Mouse (Mus musculus) lung, embryonic 16.5 days (tissue): ENCODE data around the gene Fam13c. TPM values are rescaled to one million over a fixed set of nuclear protein-coding genes. Genes with fewer than 3 reads are reported as not detected.
A peak's percentile ranks its signal among the peaks of the same experiment; 100 is the strongest.

Experiments used
- ATAC-seq: fragments of 200-750 bp; cut with Nextera tagmentation; 2 replicates; pipeline ENCODE4 v1.8.0; 2017; ENCODE audit warnings: low read depth, mild to moderate bottlenecking, moderate library complexity
- H3K27ac ChIP-seq: fragments of 300-500 bp; sonication (generic); 2 replicates; pipeline ENCODE4 v1.5.1; 2014; ENCODE audit warnings: mild to moderate bottlenecking, control low read depth, low read length
- H3K27me3 ChIP-seq: fragments of 300-500 bp; sonication (generic); 2 replicates; pipeline ENCODE4 v1.6.1; 2014; ENCODE audit warnings: low read depth, low read length, mixed read lengths; ENCODE audit not compliant: control insufficient read depth, insufficient read depth
- H3K36me3 ChIP-seq: fragments of 300-500 bp; sonication (generic); 2 replicates; pipeline ENCODE4 v1.6.1; 2014; ENCODE audit warnings: low read length; ENCODE audit not compliant: control insufficient read depth, insufficient read depth
- H3K4me1 ChIP-seq: fragments of 300-500 bp; sonication (generic); replicated peaks from 2 replicates; pipeline ENCODE4 v1.6.1; 2014; ENCODE audit warnings: low read length, mixed read lengths; ENCODE audit not compliant: control insufficient read depth, insufficient read depth
- H3K4me2 ChIP-seq: fragments of 300-500 bp; sonication (generic); 2 replicates; pipeline ENCODE4 v1.6.1; 2014; ENCODE audit warnings: low read depth, low read length, control low read depth
- H3K4me3 ChIP-seq: fragments of 300-500 bp; sonication (generic); 2 replicates; pipeline ENCODE4 v1.5.1; 2014; ENCODE audit warnings: mild to moderate bottlenecking, low read length, control low read depth
- H3K9ac ChIP-seq: fragments of 300-500 bp; sonication (generic); 2 replicates; pipeline ENCODE4 v1.6.1; 2014; ENCODE audit warnings: low read length, control low read depth
- H3K9me3 ChIP-seq: fragments of 300-500 bp; sonication (generic); 2 replicates; pipeline ENCODE4 v1.6.1; 2016; ENCODE audit warnings: low read length; ENCODE audit not compliant: control insufficient read depth
- WGBS: fragments of 180-500 bp; shearing (Covaris S2); extraction: QIAGEN DNeasy Blood & Tissue Kit; methylation state at CpG from one replicate; pipeline ENCODE4 v1.1.7; 2014; 5-methylcytosine and 5-hydroxymethylcytosine counted together
- polyA plus RNA-seq: library from polyadenylated mRNA; unstranded; fragments of >200 nt; fragmentation: Nextera tagmentation; extraction: Ambion mirVana; gene quantifications from 2 replicates; pipeline ENCODE4 v1.2.1, GENCODE M21; 2015

The Fam13c gene
- polyA plus RNA-seq, 1 experiment from 2014 or later = 10.3 TPM

- Histone ChIP-seq H3K4me3 (no peak overlapping the region), H3K9me3 (no peaks in the 10 kb centered on the region), H3K27ac (no peak overlapping the region), H3K9ac (no peak overlapping the region), H3K4me1 (no peaks in the 10 kb centered on the region), H3K27me3 (no peaks in the 10 kb centered on the region), H3K4me2 (no peak overlapping the region), H3K36me3 (no peaks in the 10 kb centered on the region)
- 85% methylated on average over 6 of the region's 6 CpGs for WGBS
- no peak for ATAC-seq
These were observed 102.6 kb downstream of the Fam13c start for GRCm38 (mm10) chr10:70542857-70543256.

DNA sequence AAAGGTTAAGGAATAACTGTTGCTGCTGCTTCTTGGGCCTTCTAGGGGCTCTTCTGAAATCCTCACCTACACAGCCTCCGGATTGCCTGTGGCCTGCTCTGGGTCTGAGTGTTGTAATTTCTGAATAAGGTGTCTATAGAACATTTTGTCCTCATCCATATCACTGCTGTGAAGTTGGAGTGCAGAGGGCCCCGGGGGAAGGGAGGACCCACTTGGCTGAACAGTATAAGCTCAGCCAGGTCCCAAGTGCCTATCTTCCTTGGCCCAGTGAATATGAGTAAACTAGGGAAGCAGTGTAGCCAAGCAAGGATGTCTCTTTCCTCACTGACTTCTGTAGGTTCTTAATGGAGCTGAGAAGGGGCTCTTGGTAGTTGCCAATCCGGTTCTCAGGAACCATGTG lies 112.2 kb downstream of the Fam13c start:
- 78% methylated on average over 3 of the region's 3 CpGs for WGBS
- no peak overlapping the region for H3K4me2 ChIP-seq
- no peak for ATAC-seq

DNA sequence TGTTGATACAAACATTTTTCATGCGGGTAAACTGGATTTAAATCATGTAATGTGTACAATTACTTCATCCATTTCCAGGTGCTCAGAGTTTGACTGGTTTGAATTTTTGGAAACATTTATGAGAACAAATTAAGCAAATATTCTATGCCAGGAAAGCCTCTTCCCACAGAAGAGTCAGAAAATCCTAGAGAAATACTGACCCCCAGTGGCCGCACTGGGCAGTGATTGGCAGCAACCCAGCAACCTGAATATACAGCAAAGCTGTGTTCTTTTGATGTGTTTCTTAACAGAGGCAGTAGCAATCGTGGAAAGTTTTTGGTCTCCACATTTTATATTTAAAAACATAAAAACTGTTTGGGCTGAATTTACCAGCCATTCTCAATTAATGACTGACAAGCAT lies 123.4 kb downstream of the Fam13c start:
- Histone ChIP-seq H3K4me2 (no peak overlapping the region), H3K9ac (no peak overlapping the region), H3K36me3 (no peaks in the 10 kb centered on the region), H3K4me1 (no peaks in the 10 kb centered on the region), H3K27ac (no peak overlapping the region), H3K4me3 (no peak overlapping the region), H3K27me3 (no peaks in the 10 kb centered on the region), H3K9me3 (no peaks in the 10 kb centered on the region)
- WGBS = 21% methylated on average over 3 of the region's 3 CpGs
- no peak for ATAC-seq

More for the DNA sequence above, 112.2 kb downstream of the Fam13c start:
- no peaks in the 10 kb centered on the region for H3K4me1 ChIP-seq
- no peak overlapping the region for H3K4me3 ChIP-seq
- no peaks in the 10 kb centered on the region for H3K9me3 ChIP-seq
- no peak overlapping the region for H3K9ac ChIP-seq
- H3K36me3 ChIP-seq = no peaks in the 10 kb centered on the region
- no peak overlapping the region for H3K27ac ChIP-seq
- no peaks in the 10 kb centered on the region for H3K27me3 ChIP-seq

DNA sequence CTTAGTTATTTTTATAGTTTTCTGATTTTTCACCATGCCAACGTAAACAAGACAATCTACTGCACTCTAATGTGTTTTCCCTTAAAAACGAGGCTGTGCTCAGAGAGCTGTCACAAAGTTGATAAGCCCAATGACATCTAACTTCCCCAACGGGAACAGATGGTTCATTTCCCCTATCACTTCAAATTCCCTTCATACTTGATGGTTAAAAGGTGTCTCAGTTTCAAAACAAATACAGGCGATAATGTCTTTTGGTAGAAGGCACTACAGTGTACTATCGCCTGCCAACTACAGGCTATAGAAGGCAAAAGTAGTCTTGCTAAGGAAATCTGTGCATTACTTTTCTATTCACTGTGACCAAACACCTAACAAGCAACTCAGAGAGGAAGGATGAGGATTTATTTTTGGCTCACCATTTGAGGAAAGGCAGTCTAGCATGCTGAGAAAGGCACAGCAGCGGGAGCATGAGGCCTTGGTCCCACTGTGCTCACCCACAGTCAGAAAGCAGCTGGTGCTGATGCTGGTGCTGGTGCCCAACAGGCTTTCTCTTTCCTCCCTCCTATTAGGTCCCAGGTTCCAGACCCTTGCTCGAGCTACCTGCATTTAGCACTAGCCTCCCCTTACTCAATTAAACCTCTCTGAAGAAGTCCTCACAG lies 141.4 kb downstream of the Fam13c start:
- no peaks in the 10 kb centered on the region for H3K9me3 ChIP-seq
- H3K4me3 ChIP-seq = no peak overlapping the region
- 0 out of 2 replicates have a peak, but pooled peaks cover 4% of the 10 kb centered on the region for H3K4me1 ChIP-seq
- H3K27me3 ChIP-seq = no peaks in the 10 kb centered on the region
- ATAC-seq = peak; percentile 45; the same call in 1 of the 2 replicates
- no peak overlapping the region for H3K27ac ChIP-seq
- H3K36me3 ChIP-seq = no peaks in the 10 kb centered on the region
- no peak overlapping the region for H3K4me2 ChIP-seq
- no peak overlapping the region for H3K9ac ChIP-seq
- 26% methylated on average over 7 of the region's 7 CpGs for WGBS

- H3K4me2 ChIP-seq = no peak overlapping the region
- no peaks in the 10 kb centered on the region for H3K9me3 ChIP-seq
- H3K4me3 ChIP-seq = no peak overlapping the region
- 0 out of 2 replicates have a peak, but pooled peaks cover 4% of the 10 kb centered on the region for H3K4me1 ChIP-seq
- H3K36me3 ChIP-seq = no peaks in the 10 kb centered on the region
- ATAC-seq = no peak
- H3K27ac ChIP-seq = no peak overlapping the region
- 83% methylated on average over 1 of the region's 1 CpGs for WGBS
- no peak overlapping the region for H3K9ac ChIP-seq
- H3K27me3 ChIP-seq = no peaks in the 10 kb centered on the region
These were observed 143.9 kb downstream of the Fam13c start for GRCm38 (mm10) chr10:70584171-70584570.

DNA sequence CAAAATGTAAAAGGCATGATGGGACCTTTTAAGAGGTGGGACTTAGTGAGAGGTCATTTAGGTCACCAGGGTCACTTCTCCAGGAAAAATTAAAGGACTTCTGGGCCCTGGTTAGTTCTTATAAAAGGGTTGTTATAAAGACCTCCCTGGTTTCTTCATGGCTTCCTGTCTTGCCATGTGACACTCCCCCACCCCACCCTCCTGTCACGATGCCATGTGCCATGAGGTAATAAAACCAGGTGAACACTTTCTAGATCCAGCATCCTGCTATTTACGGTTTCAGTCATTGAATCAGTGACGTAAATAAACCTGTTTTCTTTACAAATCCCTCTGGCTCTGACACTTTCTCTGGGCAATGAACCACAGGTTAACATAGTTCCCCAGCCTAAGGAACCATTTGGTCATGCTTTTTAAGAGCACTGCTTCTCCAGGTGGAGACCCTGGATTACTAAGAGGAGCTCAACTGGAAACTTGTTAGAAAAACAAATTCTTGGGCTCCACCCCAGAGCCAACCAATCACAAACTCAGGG lies 146.7 kb downstream of the Fam13c start:
- no peak overlapping the region for H3K4me2 ChIP-seq
- H3K4me1 ChIP-seq = 0 out of 2 replicates have a peak, but pooled peaks cover under 1% of the 10 kb centered on the region
- H3K27me3 ChIP-seq = no peaks in the 10 kb centered on the region
- no peak overlapping the region for H3K9ac ChIP-seq
- H3K4me3 ChIP-seq = no peak overlapping the region
- no peak overlapping the region for H3K27ac ChIP-seq
- H3K9me3 ChIP-seq = no peaks in the 10 kb centered on the region
- no peaks in the 10 kb centered on the region for H3K36me3 ChIP-seq
- WGBS = 79% methylated on average over 3 of the region's 3 CpGs
- ATAC-seq = no peak

- Histone ChIP-seq H3K27ac (no peak overlapping the region), H3K4me1 (peaks cover 7% of the 10 kb centered on the region), H3K9me3 (no peaks in the 10 kb centered on the region), H3K4me2 (no peak overlapping the region), H3K36me3 (no peaks in the 10 kb centered on the region), H3K27me3 (peaks cover 10% of the 10 kb centered on the region), H3K9ac (no peak overlapping the region), H3K4me3 (no peak overlapping the region)
- 59% methylated on average over 1 of the region's 1 CpGs for WGBS
- ATAC-seq = no peak
These were observed 153.7 kb downstream of the Fam13c start for GRCm38 (mm10) chr10:70594007-70594406.

GRCm38 (mm10) chr10:70598081-70598515 lies 157.8 kb downstream of the Fam13c start:
- WGBS = 21% methylated on average over 10 of the region's 10 CpGs
- Histone ChIP-seq H3K27ac (no peak overlapping the region), H3K4me2 (peak overlapping the region; percentile 91), H3K4me3 (peak overlapping the region; percentile 64), H3K9me3 (no peaks in the 10 kb centered on the region), H3K9ac (no peak overlapping the region), H3K4me1 (peaks cover 11% of the 10 kb centered on the region), H3K27me3 (peaks cover 27% of the 10 kb centered on the region), H3K36me3 (no peaks in the 10 kb centered on the region)
- no peak; the same call in 1 of the 2 replicates for ATAC-seq

DNA sequence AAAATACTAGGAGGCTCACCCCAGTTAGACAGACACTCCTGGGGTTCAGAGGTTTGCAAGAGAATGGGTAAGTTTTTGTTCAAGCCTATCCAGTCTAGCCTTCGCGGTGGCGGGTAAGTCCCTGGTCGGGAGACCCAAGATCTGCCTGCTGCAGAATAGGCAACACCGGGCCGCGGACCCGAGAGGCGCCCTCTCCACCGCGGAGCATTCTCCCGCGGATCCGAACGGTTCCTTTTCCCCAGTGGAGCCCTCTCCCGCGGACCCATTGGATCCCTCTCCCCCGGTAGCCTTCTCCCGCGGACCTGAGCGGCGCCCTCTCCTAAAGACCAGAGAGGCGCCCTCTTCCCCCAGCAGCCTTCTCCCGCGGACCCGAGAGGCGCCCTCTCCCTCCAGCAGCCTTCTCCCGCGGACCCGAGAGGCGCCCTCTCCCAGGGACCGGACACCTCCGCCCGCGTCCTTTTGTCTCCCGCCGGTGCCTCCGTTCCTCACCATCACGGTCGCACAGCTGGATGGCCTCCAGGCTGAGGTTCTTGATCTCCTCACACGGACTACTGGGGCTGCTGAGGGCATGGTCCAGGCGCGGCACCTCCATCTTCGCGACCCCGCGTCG lies 158.3 kb downstream of the Fam13c start:
- Histone ChIP-seq H3K4me1 (peaks cover 11% of the 10 kb centered on the region), H3K27me3 (peaks cover 27% of the 10 kb centered on the region), H3K4me3 (peak overlapping the region; percentile 64), H3K9ac (0 out of 2 replicates have a peak overlapping the region, but pooled peaks have one; percentile 2), H3K9me3 (no peaks in the 10 kb centered on the region), H3K36me3 (no peaks in the 10 kb centered on the region), H3K27ac (no peak overlapping the region), H3K4me2 (peak overlapping the region; percentile 91)
- peak; percentile 39 for ATAC-seq
- WGBS = 1% methylated on average over 45 of the region's 48 CpGs
